Mouse (Mus musculus) spleen, postnatal 14 days (tissue): Measurements from ENCODE around the gene Gm20696.

Experiments used
- DNase-seq, 2 experiments: peaks; one replicate each; pipeline ENCODE4 v3.0.0; 2021 to 2022; ENCODE audit warnings: low spot score in 2 of 2

The Gm20696 gene

DNA sequence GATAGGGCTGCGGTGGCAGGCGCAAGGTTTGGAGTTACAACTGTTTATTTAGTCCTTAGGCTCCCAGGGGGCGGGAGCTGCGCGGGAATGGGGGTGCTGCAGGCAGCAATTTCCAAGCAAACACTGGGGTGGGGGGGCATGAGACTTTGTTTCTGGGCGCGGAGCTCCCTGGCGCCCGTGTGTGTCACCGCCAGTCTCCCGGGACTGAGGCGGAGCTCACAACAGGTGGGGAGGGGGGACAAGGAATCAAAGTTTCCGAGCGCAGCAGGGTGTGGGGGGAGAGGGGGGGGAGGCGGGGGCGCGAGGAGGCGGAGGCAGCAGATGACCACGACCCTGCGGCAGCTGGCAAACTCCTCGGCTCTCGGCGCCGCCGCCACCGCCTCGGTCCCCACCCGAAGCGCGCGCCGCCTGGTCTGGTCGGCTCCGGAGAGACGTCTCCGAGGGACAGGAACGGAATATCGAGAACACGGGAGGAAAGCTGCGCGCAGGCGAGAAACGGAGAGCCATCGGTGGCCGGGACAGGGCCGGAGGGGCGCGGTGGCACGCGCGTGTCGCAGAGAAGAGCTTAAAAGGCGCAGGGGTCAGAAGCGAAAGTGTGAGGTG, 145.5 kb downstream of the Gm20696 start:
- peak in 1 of 2 experiments; percentile 9 for DNase-seq

DNA sequence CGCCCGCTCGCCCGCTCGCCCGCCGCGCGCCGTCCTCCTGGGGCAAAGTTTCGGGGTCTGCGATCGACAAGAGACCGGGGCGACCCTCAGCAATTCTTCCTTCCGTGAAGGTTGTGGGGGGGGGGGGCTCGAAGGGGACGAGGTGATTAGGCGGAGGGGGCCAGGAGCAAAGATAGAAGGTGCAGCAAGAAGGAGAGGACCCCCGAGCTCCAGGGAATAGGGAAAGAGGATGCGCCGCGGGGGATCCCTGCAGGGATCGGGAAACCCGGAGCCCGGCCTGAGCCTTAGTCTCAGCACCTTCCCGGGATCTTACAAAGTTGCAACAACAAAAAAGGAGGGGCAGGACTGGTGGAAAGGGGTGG, 145.9 kb downstream of the Gm20696 start:
- DNase-seq: no peak

DNA sequence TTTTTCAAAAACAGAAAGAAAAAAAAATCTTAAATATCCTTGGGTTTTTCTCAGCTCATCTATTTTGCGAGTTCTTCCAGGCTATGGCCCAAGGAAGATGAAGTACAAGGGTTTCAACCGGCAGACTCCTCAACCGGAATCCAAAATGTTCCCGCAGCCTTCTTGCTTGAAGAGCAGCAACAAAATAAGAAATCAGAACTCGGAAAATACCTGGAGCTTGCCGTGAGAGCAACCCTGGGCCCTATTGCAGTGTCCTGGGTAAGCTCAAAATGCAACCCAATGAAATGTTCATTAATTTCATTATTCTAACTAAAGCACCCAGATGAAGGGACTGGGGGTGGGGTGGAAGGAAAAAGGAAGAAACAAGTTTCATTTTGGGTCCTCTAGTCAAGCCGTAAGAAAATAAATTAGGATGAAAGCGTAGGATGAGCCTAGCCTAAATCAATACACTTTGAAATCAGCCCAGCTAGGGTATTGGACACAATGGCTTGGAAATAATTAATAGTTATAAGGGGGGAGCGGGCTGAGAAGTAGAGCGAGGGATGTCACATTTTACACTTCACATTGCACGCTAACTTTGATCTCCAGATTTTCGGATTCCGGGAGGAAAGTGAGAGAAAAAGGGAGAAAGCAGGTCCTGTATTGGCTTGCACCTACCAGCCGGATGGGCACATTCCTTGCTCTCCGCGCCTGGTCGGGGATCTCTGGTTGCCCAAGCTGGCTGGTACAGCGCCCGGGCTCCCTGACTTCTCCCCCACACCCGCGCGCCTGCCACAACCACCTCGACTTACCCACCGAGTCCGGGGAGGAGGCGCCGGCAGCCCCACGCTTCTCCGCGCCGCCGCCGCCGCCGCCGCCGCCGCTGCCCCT, 146.6 kb downstream of the Gm20696 start:
- peak in 1 of 2 experiments; percentile 5 for DNase-seq

DNA sequence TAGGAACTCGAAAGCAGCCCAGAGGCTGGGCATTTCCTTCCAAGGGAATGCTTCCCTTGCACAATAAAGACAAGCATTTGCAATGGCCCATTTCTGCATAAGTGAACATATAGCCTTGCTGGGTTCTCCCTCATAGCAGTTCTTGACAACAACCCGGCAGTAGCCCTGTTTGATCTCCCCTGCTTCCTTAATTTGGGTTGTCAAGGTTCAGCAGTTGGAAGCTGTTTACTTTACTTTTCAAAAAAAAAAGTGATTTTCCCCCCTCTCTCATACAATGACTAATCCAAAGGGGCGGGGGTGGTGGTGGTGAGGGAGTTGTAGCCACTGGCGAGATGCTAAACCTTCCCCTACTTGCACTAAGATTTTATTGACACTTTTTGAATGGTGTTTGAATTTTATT, 147.5 kb downstream of the Gm20696 start:
- DNase-seq: no peak

DNA sequence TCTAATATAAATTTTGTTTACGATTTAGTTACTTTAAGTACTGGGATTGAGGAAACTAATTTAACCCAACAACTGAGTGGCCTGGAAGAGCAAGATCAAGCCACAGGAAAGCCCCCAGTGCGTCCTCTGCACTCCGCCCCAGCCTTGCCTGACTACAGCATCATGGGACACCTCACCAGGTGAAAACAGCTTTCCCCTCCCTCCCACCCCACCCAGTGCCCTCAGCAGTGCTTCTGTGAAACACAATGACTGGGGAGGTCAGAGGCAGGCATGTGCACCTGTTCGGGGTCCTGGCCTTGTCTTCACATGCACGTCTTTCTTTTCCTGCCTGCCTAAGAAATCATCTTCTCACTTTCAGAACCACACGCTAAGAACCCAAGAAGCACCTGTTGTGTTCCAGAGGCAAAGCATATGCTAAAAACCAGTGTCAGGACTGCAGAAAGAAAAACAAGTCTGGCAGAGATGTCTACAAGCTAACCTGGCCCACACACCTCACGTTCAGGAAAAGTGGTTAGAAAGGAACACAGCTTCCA, 150.9 kb downstream of the Gm20696 start:
- no peak for DNase-seq

DNA sequence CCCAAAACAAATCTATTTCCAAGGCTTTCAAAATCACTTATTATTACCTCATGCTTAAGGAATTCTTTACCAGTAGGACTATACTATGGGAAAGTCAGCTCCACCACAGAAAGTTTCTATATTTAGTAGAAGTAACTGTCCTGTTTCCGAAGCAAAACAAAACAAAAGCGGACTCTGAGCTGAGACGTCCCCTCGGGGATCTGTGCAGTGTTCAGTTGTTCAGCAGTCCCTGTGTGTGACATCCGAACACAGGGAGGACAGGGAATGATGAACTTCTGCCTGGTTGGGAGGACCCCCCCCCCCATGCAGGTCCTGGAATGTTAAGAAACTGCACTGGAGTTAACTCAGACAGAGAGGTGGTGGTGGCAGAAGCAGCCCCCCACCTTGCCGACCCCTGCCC, 154.7 kb downstream of the Gm20696 start:
- DNase-seq: no peak

DNA sequence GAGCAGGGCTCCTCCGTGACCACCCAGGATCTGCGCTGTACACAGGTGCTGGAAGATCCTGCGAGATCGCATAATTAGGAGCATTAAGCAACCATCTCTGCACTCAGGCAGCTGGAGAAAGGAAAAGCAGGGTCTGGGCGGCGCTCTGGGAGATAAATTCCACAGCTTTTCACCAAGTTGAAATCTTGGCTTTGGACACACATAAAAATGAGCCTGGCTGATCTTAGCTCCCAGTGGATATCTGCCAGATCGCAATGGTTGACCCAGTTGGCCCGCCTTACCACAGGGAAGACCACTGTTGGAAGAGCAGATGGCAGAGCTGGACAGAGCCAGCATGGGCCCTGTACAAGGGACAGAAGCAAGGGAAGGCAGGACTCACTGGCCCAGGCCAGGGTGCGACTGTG, 157.4 kb downstream of the Gm20696 start:
- no peak for DNase-seq

DNA sequence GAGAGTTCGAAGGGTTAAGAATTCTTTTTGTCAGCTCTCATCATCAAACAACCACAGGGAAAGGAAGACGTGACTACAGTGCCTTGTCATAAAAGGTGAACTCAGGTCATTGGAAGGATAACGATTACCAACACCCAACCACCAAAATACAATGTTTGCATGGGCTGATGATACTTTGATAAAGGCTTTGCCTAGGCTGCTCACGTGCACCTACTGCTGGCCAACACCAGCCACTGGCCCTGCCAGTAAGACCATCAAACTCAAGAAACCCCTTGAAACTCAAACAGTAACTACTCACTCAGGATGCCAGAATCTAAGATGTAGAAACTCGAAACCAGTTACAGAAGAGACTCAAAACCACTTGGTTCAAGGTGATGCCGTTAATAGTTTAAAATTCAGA, 159.8 kb downstream of the Gm20696 start:
- DNase-seq: no peak

DNA sequence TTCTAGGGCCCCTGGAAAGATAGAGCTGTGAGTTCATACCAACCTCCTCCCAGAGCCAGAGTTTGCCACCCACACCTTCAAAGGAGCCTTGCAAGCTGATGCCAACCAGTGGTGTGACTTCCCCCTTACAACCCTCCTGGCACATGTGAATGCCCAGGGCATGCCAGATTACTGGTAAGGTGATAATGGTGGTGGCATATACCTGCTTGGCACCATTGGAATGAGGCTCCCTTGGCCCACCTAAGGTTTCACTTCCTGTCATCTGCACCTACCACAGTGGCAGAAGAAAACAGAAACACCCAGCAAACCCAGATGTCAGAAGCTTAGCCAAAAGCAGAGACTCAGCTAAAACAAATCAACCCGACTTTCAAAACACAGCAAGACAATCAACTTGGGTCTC, 162.9 kb downstream of the Gm20696 start:
- DNase-seq: no peak

DNA sequence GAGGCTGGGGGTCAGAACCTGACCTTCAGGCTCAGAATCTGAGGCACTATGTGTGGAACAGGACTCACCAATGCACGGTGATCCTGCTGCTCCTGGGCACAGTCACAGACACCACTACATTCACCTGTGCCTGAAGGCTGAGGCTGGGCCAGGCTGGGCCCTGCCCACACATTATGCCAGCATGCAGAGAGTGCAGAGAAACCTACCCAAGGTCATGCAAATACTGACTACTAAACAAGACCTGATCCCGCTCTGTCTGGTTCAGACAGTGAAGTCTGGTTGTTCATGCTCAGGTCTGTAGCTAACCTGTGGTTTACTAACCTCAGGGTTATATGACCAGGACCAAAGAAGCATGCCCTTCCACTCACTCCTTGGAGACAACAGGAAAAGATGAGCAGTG, 163.9 kb downstream of the Gm20696 start:
- no peak for DNase-seq

DNA sequence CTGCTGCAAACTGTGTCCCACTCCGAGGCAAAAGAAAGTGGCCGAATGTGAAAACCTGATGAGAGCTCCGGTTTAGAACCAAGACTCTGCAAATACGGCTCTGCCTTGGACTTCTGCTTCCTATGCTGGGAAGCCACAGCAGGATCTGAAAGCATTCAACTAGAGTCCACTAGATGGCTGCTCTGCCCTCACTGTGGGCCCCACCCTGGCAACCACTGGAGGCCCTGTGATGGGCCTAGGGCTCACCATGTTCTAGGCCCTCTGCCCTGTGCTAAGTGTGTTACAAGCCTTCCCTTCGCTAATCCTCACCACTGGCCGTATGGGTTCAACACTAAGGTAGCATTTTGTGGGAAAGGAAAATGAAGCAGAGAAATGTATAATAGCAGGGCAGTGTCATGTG, 164.3 kb downstream of the Gm20696 start:
- no peak for DNase-seq

DNA sequence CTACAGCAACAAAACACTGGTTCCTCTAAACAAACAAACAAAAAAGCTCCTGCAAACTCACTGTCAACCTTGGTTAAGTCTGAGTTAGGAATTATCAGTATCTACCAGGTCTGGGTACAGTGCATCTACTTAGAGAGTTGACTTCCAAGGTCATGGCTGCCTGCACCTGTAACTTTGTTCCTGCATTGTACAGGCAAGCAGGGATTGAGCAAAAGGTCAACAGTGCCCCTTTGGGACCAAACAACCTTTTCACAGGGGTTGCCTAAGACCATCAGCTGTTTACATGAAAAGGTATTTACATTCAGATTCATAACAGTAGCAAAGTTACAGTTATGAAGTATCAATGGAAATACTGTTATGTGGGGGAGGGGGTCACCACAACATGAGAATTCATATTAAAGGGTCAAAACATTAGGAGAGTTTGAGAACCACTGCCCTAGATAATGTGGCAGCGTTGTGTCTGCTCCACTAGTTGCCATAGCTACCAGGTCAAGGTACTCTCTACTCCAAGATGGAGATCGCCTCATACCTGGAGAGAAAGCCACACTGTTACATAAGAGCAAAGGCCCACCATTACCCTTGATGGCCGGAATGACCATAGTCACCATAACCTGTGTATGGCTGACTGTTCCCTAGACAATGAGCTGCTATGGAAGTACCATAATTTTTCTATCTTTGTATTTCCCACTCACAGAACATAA, 165.9 kb downstream of the Gm20696 start:
- no peak for DNase-seq

DNA sequence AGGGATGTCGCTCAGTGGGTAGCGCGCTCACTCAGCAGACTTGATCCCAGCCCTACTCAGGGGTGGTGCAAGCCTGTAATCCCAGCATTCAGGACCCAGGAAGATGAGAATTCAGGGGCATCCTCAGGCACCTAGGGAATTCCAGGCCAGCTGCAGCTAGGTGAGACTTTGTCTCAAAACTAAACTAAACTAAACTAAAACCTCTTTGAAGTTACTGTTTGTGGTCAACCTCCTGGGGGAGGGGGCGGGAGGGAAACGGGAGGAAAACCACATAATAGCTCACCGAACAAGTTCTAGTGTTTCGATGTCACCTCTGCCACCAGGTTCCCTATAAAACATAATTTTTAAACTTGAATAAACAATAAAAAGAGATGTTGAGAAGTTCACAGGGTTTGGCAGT, 168.5 kb downstream of the Gm20696 start:
- no peak for DNase-seq

DNA sequence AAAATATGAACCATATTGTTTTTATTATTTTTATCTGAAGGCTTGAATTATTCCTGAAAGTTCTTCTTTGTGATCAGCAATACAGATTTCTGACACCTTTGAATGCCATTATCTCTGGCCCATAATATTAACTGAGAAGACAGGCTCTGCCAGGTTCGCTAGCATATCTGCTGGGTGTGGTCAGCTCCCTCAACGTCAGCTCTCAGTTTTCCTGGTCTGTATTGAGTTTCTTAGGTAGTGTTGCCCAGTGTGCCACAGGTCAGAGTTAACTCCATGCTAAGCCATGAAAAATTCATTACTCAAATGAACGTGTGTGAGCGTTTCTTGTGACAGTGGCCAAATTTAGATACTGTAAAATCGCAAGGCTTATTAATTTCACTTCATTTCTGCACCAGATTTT, 170.5 kb downstream of the Gm20696 start:
- no peak for DNase-seq

DNA sequence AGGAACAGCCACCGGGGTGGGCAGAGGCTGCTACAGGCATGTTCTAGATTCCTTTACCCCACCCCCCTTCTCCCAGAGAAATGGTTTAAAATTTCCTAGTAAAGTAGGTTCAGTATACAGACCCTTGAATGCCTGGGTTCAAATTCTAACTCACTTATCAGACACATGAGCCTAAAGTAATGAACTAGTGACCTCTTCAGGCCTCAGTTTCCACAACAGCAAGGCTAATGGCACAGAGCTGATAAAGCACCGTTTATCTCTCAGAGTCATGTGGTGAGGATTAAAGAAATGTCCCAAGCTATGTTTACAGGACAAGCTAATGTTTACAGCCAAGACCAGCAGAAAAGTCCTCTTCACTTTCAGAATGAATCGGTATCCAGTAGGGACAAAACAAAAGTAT, 173.7 kb downstream of the Gm20696 start:
- no peak for DNase-seq

DNA sequence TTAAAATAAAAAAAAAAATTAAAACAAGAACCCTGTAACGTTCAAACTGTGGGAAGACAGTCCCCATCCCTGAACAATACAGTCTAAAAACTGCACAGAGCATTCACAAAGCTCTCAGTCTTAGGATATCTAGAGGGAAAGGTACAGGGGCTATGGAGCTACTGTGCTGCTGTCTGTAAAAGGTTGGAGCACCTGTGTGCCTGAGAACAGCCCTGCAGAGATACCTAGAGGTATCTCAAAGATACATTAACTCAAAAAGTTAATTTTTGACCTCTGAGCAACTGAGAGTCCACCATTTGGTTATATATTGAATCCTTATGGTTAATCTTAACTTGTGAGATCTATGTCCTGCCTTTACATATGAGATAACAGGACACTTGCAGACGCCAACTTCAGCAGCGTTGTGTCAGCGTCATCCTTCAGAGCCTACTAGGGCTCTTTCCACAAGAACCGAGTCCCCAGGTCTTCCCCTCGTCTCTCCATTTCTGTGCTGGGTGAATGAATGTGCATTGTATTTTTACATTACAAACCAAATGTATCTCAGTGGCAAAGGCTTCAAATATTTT, 174.5 kb downstream of the Gm20696 start:
- DNase-seq: no peak

DNA sequence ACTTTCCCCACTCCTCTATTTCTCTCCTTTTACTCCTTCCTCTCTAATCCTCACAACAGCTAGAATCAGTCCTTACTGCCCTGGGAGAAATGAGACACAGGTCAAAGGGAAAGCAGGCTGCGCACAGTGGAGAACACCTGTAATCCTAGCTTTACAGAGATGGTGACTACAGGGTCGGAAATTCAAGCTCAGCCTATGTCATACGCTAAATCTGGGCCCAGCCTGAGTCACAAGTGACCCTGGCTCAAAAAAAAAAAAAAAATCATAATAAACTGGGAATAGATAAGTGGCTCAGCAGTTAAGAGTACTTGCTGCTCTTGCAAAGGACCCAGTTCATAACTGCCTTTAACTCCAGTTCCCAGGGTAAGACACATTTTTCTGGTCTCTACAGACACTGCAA, 175.5 kb downstream of the Gm20696 start:
- DNase-seq: no peak

DNA sequence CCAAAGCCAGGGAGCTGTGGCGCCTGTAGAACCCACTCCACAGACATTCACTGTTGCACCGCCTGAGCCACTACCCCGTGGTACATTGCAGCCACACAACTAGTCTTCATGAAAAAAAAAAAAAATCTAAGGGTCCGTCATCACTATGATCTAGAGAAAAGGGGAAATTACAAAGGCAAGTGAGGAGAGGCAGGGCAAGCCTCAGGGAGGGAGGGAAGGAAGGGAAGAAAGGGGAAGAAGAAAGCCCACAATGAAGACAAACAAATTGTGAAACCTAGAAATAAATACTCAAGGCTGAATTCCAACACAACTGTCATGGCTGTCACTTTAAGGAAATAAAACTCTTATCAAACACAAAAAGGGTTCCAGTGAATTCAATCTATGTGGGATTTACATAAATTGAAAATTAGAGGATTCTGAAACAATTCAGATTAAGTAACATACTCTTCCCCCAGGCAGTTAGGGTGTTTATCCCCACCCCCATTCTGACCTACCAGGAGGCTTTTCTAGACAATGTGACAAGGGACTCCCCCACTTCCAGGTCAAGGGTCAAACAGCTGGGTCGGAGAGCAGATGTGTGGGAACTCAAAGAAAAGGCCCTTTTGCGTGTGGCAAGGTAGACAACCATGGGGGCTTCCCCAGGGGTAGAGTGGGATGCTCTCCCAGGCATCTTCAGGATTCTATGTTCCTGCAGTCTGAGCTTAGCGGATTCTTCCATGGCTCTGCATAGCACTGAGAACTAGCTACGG, 176.5 kb downstream of the Gm20696 start:
- no peak for DNase-seq

DNA sequence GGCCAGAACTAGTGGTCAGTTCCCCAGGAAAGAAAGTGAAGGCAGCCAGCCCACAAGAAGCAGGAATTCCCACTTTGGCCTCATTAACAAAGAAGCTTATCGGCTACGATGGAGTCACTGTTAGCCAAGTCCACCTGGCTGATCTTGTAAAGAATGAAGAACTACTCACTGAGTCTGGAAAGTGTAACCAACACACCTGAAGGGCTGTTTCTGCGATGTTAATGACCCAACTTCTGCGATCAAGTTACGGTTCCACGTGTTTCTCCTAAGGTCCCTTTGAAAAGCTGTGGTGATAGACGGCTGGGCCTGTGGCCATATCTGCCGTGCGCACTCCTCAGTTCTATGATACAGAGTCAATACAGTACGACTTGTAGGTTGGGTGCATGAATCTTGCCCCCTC, 177.2 kb downstream of the Gm20696 start:
- no peak for DNase-seq

DNA sequence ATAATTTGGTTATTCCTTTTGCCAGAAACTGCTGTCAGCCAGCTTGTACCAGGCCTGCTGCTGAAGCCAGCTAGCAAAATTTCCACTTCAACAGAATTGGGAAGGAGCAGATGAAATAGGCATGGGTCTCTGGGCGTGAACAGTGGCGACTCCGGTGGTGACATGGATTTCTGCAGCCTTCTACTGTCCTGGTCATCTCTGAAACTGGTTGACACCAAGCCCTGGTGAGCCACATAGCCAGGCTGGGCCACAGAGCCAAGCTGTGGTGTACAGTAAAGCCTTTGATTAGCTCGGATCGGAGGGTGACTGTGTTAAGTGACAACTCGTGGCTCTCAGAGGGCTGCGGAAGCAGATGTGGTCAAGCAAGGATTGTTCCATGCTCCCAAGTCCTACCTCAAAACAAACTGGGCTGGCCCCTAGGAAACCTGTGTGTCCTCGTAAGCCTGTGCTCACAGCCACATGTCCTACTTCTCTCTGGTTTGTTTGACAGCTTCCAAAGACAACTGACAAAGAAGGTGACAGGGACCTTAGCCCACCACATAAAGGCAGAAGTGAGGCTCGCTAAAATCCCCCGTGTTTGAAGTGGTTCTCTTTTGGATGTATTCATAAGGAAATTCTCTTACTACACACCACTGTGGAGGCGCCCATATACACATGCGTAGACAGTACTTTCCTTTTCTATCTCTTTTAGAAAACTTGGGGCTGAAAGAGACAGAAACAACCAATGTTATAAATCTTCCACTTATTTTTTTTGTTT, 180.5 kb downstream of the Gm20696 start:
- no peak for DNase-seq
